Mouse (Mus musculus): Measurements from ENCODE around the gene Lpp.

DNA sequence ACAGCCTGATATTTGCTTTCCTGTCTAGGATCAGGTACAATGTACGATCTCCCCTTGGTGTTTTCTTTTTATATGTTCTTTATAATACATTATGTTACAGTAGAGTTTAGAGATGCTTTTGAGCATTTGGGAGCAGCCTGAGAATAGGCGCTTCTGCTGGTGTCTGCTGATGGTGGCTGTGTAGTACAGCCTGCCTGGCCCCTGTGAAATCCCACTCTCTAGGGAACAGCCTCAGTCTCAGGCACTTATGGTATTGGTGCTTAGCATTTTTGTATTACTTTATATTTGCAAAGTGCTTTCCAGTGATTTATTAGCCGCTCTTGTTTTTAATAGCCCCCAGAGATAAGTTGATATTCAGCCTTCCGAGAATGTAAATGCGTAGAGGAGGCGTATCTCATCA lies 107.9 kb downstream of the Lpp start:
- TF ChIP-seq CTCF (IDR thresholded peaks at IDR 0.05; ENCODE audit: control insufficient read depth, insufficient read depth, low read length) (no peak), POLR2A (IDR thresholded peaks at IDR 0.05; ENCODE audit: borderline replicate concordance, control insufficient read depth, low read depth, low read length) (no peak)
